8 mouse cellular contexts compared by ENCODE assay signal in the genomic region with DNA sequence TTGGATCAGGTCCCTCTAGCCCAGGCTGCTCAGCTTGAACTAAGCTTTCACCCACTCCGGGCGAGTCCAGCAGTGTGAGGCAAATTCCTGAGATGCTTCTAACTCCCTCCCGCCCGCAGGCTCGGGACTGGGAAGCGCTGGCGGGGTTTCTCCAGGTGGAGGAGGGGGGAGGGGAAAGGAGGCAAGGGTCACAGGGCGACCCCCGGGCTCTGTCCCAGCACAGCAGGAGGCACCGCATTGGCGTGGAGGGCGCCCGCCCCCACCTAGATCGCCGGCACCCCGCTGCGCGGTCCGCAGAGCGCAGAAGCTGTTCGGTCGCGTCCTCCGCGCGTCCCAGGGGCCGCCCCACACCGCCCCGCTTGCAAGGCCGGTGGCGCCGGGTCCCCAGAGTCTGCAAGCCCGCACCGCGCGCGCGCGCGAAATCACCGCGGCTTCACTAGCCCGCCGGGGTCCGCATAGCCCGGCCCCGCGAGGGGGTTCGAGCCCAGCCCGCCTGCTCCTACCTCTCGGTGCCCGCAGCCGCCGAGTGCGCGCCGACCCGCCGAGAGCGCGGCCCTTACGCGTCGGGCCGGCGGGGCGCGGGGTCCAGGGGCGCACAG.
DNase-seq lines count a peak whose midpoint lies in the region; ATAC-seq and TF ChIP-seq lines count a peak whose summit lies in the region.

No protein-coding gene starts in this region.

- H3K9me3 ChIP-seq in G1E (replicated peaks): no peaks in the 10 kb centered on the region
- no peaks in the 10 kb centered on the region for H3K9me3 ChIP-seq in midbrain, embryonic 16.5 days (replicated peaks; ENCODE audit: control insufficient read depth, low read length, poor library complexity, severe bottlenecking)

- peak overlapping the region; percentile 73 for H3K4me2 ChIP-seq in midbrain, embryonic 16.5 days (ENCODE audit: low read length)

- peak overlapping the region; percentile 44; the same call in 1 of the 2 replicates for H3K4me3 ChIP-seq in G1E (ENCODE audit: low read depth, low read length)
- H3K4me3 ChIP-seq in midbrain, embryonic 16.5 days (ENCODE audit: low read depth, low read length): peak overlapping the region; percentile 87

- no peak for ATAC-seq in CD4-positive, CD25-positive, alpha-beta regulatory T cell, adult 4 months
- ATAC-seq in G1E (ENCODE audit: extremely low read depth, insufficient number of reproducible peaks, low FRiP score, poor library complexity, severe bottlenecking): no peak
- peak; percentile 57 for ATAC-seq in midbrain, embryonic 16.5 days

- H3K27me3 ChIP-seq in G1E (ENCODE audit: insufficient read depth, low read length): peaks cover 61% of the 10 kb centered on the region
- no peaks in the 10 kb centered on the region for H3K27me3 ChIP-seq in midbrain, embryonic 16.5 days (ENCODE audit: control insufficient read depth, insufficient read depth, low read depth, low read length)

- H3K4me1 ChIP-seq in G1E (ENCODE audit: insufficient read depth, low read depth, low read length): peaks cover 9% of the 10 kb centered on the region
- peaks cover 10% of the 10 kb centered on the region for H3K4me1 ChIP-seq in midbrain, embryonic 16.5 days (ENCODE audit: control insufficient read depth, insufficient read depth, low read length)

- TF ChIP-seq CTCF in G1E (IDR thresholded peaks at IDR 0.05; ENCODE audit: low read depth, low read length): no peak

- WGBS in midbrain, embryonic 16.5 days: under 1% methylated on average over 45 of the region's 69 CpGs

- H3K27ac ChIP-seq in midbrain, embryonic 16.5 days (ENCODE audit: low read length): peak overlapping the region; percentile 64

- H3K9ac ChIP-seq in midbrain, embryonic 16.5 days (ENCODE audit: low read depth, low read length): peak overlapping the region; percentile 89

- H3K36me3 ChIP-seq in G1E (replicated peaks): no peaks in the 10 kb centered on the region
- H3K36me3 ChIP-seq in midbrain, embryonic 16.5 days (ENCODE audit: control insufficient read depth, insufficient read depth, low read length): no peaks in the 10 kb centered on the region

- intact Hi-C loops in heart, postnatal 10 days (cut with DNase I): loop anchor here (2.0 kb wide), 2 partner anchors 73 to 545 kb away; no protein-coding TSS in a partner anchor

- peak; percentile 47 for DNase-seq in CD4-positive, CD25-positive, alpha-beta regulatory T cell, adult 2 months (ENCODE audit: low read depth, low spot score)
- DNase-seq in G1E (ENCODE audit: low spot score): no peak
- peak; percentile 67 for DNase-seq in embryo, embryonic 10 days (ENCODE audit: low spot score)
- DNase-seq in heart, postnatal 10 days: peak; percentile 67 to 68
- peak; percentile 83 to 87 for DNase-seq in kidney, postnatal 36 days
- peak; percentile 39 to 62 for DNase-seq in thymus, postnatal 36 days
